Mouse (Mus musculus) E14TG2a.4 (cell line): ENCODE measurements around the gene Stac3.

Experiments used
- CTCF ChIP-seq: conservative IDR thresholded peaks from 2 replicates; pipeline ENCODE4 v1.5.1; 2014; ENCODE audit warnings: low read length
- NANOG ChIP-seq: IDR thresholded peaks from 2 replicates; pipeline ENCODE4 v1.6.1; 2014; ENCODE audit warnings: borderline replicate concordance, low read length, mixed read lengths
- POU5F1 ChIP-seq: IDR thresholded peaks from 2 replicates; pipeline ENCODE4 v1.6.1; 2014; ENCODE audit warnings: low read length, borderline replicate concordance

GRCm38 (mm10) chr10:127509837-127510701 lies 8.6 kb downstream of the Stac3 start:
- TF ChIP-seq CTCF, result no peak
- TF ChIP-seq NANOG, result no peak
- TF ChIP-seq POU5F1, result no peak
